Mouse (Mus musculus) ES-Bruce4 (cell line): ENCODE results near the gene Timeless.
"Not testable (repeated sequence)": the region's sequence is repeated elsewhere in the genome, so short reads cannot be mapped to it uniquely, and the experiment has no call there.

ENCODE experiments used
- CTCF ChIP-seq: IDR thresholded peaks from one replicate; pipeline ENCODE4 v1.8.1; 2011; ENCODE audit warnings: low read depth, low read length
- EP300 ChIP-seq: IDR thresholded peaks from 2 replicates; pipeline ENCODE4 v1.6.1; 2011; ENCODE audit warnings: low read depth, low read length; ENCODE audit not compliant: insufficient read depth
- POLR2A ChIP-seq: IDR thresholded peaks from one replicate; pipeline ENCODE4 v1.8.1; 2011; ENCODE audit warnings: low read length; ENCODE audit not compliant: insufficient read depth

DNA sequence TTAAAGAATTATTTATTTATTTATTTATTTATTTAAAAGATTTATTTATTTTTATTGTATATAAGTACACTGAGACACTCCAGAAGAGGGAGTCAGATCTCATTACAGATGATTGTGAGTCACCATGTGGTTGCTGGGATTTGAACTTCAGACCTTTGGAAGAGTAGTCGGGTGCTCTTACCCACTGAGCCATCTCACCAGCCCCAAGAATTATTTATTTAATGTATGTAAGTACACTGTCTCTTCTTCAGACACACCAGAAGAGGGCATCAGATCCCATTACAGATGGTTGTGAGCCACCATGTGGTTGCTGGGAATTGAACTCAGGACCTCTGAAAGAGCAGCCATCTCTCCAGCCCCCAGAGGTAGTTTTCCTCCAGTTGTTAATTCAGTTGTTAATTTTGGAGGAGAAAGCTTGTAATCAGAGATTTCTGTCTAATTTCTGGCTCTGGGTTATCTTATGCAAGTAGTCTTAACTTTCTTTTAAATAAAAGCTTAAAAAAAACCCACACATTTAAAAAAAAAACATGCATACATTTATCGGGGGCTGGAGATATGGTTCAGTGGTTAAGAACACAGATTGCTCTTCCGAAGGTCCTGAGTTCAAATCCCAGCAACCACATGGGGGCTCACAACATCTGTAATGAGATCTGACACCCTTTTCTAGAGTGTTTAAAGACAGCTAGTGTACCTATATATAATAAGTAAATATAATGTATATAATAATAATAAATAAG lies 39.7 kb upstream of the Timeless start:
- TF ChIP-seq CTCF, EP300, POLR2A: not testable (repeated sequence)
